Mouse (Mus musculus) kidney, postnatal 0 days (tissue): ENCODE measurements around the gene Papss2. TPM values are rescaled to one million over a fixed set of nuclear protein-coding genes. Genes with fewer than 3 reads are reported as not detected.

Experiments
- ATAC-seq: fragments of 200-750 bp; cut with Nextera tagmentation; replicated peaks from 2 replicates; pipeline ENCODE4 v1.8.0; 2017; ENCODE audit warnings: low read depth, moderate number of reproducible peaks, moderate TSS enrichment, moderate library complexity; ENCODE audit not compliant: low FRiP score
- DNase-seq: peaks from one replicate; pipeline ENCODE4 v3.0.0-alpha.2; 2016; ENCODE audit warnings: low spot score
- H3K27ac ChIP-seq: fragments of 300-500 bp; sonication (generic); 2 replicates; pipeline ENCODE4 v1.5.1; 2014; ENCODE audit warnings: mild to moderate bottlenecking
- H3K27me3 ChIP-seq: fragments of 300-500 bp; sonication (generic); 2 replicates; pipeline ENCODE4 v1.6.1; 2014; ENCODE audit warnings: low read length, mixed read lengths; ENCODE audit not compliant: insufficient read depth
- H3K36me3 ChIP-seq: fragments of 300-500 bp; sonication (generic); 2 replicates; pipeline ENCODE4 v1.6.1; 2014; ENCODE audit warnings: low read length, mixed read lengths; ENCODE audit not compliant: insufficient read depth
- H3K4me1 ChIP-seq: fragments of 300-500 bp; sonication (generic); replicated peaks from 2 replicates; pipeline ENCODE4 v1.6.1; 2014; ENCODE audit warnings: antibody characterized with exemption, low read length, mixed read lengths; ENCODE audit not compliant: insufficient read depth
- H3K4me2 ChIP-seq: fragments of 300-500 bp; sonication (generic); 2 replicates; pipeline ENCODE4 v1.6.1; 2014; ENCODE audit warnings: mild to moderate bottlenecking, low read length, moderate library complexity, mixed read lengths
- H3K4me3 ChIP-seq: fragments of 300-500 bp; sonication (generic); replicated peaks from 2 replicates; pipeline ENCODE4 v1.5.1; 2014; ENCODE audit warnings: low read depth, low read length
- H3K9ac ChIP-seq: fragments of 300-500 bp; sonication (generic); 2 replicates; pipeline ENCODE4 v1.6.1; 2014; ENCODE audit warnings: low read depth, low read length
- H3K9me3 ChIP-seq: fragments of 300-500 bp; sonication (generic); replicated peaks from 2 replicates; pipeline ENCODE4 v1.6.1; 2016; ENCODE audit warnings: low read length, inconsistent platforms, mixed read lengths
- CTCF ChIP-seq: IDR thresholded peaks from 2 replicates; pipeline ENCODE4 v1.5.1; 2016; ENCODE audit warnings: antibody characterized with exemption, low read depth, mild to moderate bottlenecking, moderate library complexity
- whole genome bisulfite sequencing: fragments of 180-500 bp; shearing (Covaris S2); extraction: QIAGEN DNeasy Blood & Tissue Kit; methylation state at CpG from one replicate; pipeline ENCODE4 v1.1.7; 2014; 5-methylcytosine and 5-hydroxymethylcytosine counted together
- polyA plus RNA-seq: library from polyadenylated mRNA; unstranded; fragments of >200 nt; fragmentation: Nextera tagmentation; extraction: Ambion mirVana; gene quantifications from 2 replicates; pipeline ENCODE4 v1.2.1, GENCODE M21; 2015

Gene Papss2
- polyA plus RNA-seq, 1 experiment from 2014 or later: 28.3 TPM

DNA sequence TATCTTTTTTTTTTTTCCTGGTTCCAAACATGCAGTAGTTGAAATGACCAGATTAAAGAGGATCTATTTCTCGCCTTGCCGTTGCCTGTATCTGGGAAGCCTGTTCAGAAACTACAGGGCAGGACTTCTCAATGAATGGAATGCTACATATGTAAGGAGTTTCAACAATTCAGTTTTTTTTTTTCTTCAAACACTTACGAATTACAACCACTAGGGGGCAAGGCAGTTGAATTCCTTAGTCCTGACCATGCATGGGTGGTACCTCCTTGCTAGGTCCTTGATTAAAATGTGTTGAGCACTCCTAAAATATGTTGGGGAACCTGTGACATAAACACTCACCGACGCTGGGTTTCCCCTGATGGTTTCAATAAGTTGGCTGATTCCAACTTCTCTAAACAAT lies 1.7 kb upstream of the Papss2 start:
- no peaks in the 10 kb centered on the region for H3K9me3 ChIP-seq
- H3K4me3 ChIP-seq: no peak overlapping the region
- H3K9ac ChIP-seq: no peak overlapping the region
- peak; percentile 56 for TF ChIP-seq CTCF
- no peak overlapping the region for H3K27ac ChIP-seq
- WGBS: 75% methylated on average over 5 of the region's 5 CpGs
- H3K4me2 ChIP-seq: no peak overlapping the region
- DNase-seq (peak; percentile 24), ATAC-seq (no peak)
- no peaks in the 10 kb centered on the region for H3K36me3 ChIP-seq
- no peaks in the 10 kb centered on the region for H3K4me1 ChIP-seq
- no peaks in the 10 kb centered on the region for H3K27me3 ChIP-seq

DNA sequence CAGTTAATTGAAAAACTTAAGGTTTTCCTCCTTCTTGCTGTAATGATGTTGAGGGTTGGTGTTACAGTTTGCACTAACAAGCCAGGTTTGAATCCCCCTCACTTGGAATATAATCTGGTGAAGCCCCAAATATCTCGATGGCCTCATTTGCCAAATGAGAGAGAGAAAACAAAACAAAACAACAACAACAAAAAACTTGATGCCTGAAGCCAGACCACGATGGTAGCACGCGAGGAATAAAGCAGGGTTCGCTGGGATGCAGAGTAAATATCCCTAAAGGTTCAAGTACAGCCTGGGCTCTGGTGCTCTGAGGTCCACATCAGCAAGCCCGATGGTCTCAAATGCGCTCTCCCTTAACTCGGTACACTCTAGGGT lies 472 bp upstream of the Papss2 start:
- Histone ChIP-seq H3K9me3 (no peaks in the 10 kb centered on the region), H3K36me3 (no peaks in the 10 kb centered on the region), H3K9ac (peak overlapping the region; percentile 65; the same call in 1 of the 2 replicates), H3K4me3 (peak overlapping the region; percentile 67), H3K4me1 (no peaks in the 10 kb centered on the region), H3K27me3 (no peaks in the 10 kb centered on the region), H3K4me2 (peak overlapping the region; percentile 86), H3K27ac (no peak overlapping the region)
- ATAC-seq (no peak), DNase-seq (no peak)
- 13% methylated on average over 8 of the region's 8 CpGs for WGBS
- no peak for TF ChIP-seq CTCF

GRCm38 (mm10) chr19:32599006-32599405 lies 3.4 kb downstream of the Papss2 start:
- Histone ChIP-seq H3K27me3 (no peaks in the 10 kb centered on the region), H3K36me3 (no peaks in the 10 kb centered on the region), H3K4me3 (no peak overlapping the region), H3K4me2 (no peak overlapping the region), H3K9ac (no peak overlapping the region), H3K9me3 (no peaks in the 10 kb centered on the region), H3K4me1 (no peaks in the 10 kb centered on the region), H3K27ac (peak overlapping the region; percentile 44; the same call in 1 of the 2 replicates)
- DNase-seq (peak; percentile 17), ATAC-seq (no peak; the same call in 1 of the 2 replicates)
- 38% methylated on average over 7 of the region's 7 CpGs for WGBS
- TF ChIP-seq CTCF: no peak

DNA sequence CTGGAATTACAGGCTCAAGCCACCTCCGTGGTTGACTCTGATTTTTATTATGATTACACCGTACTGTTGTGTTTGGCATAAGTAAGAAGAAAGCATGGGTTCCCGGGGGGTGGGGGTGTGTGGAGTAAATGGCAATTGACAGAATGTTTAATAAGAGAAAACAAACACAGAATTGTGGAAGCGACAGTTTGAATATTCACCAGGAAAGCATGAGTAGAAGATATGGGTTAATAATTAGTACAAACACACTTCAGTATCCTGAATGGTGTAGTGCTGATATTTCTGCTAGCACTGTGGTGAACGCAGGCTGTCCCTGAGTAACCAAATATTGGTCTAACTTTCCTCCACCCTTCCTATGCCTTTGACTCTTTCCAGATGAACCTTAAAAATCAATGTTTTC lies 3.8 kb downstream of the Papss2 start:
- H3K27ac ChIP-seq: 0 out of 2 replicates have a peak overlapping the region, but pooled peaks have one; percentile 44
- ATAC-seq (no peak), DNase-seq (no peak)
- 41% methylated on average over 5 of the region's 5 CpGs for WGBS
- no peaks in the 10 kb centered on the region for H3K4me1 ChIP-seq
- H3K27me3 ChIP-seq: no peaks in the 10 kb centered on the region
- H3K9ac ChIP-seq: no peak overlapping the region
- no peaks in the 10 kb centered on the region for H3K36me3 ChIP-seq
- no peak for TF ChIP-seq CTCF
- no peak overlapping the region for H3K4me3 ChIP-seq
- no peak overlapping the region for H3K4me2 ChIP-seq
- H3K9me3 ChIP-seq: no peaks in the 10 kb centered on the region

- H3K27ac ChIP-seq: no peak overlapping the region
- ATAC-seq: peak; percentile 59
Observed at GRCm38 (mm10) chr19:32601033-32601770, 5.6 kb downstream of the Papss2 start.

DNA sequence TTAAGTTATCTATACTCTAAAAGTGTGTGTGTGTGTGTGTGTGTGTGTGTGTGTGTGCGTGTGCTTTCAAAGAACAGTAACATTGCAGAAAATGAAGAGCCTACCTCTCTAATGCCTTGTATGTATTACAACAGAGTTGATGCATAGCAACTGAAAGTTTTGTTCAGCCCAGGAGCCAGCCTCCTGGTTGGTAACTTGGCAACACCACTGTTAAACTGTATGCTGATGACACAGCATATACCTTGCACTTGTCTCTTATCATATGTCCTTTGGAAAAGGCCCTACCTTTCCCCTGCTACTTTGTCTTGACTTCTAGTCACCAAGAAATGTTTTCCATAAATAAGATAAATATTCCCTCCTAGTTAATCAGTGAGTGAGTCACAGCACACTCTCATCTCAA lies 7.9 kb downstream of the Papss2 start:
- Histone ChIP-seq H3K27me3 (no peaks in the 10 kb centered on the region), H3K27ac (0 out of 2 replicates have a peak overlapping the region, but pooled peaks have one; percentile 19), H3K4me2 (no peak overlapping the region), H3K9me3 (no peaks in the 10 kb centered on the region), H3K9ac (no peak overlapping the region), H3K4me1 (no peaks in the 10 kb centered on the region; the same call in 1 of the 2 replicates), H3K36me3 (no peaks in the 10 kb centered on the region), H3K4me3 (no peak overlapping the region)
- no peak for ATAC-seq
- no peak for DNase-seq
- no peak for TF ChIP-seq CTCF
- 94% methylated on average over 1 of the region's 1 CpGs for WGBS

More at GRCm38 (mm10) chr19:32601033-32601770, 5.6 kb downstream of the Papss2 start:
- Histone ChIP-seq H3K4me2 (no peak overlapping the region), H3K9me3 (no peaks in the 10 kb centered on the region), H3K4me3 (no peak overlapping the region), H3K4me1 (no peaks in the 10 kb centered on the region), H3K36me3 (no peaks in the 10 kb centered on the region), H3K9ac (no peak overlapping the region), H3K27me3 (no peaks in the 10 kb centered on the region)
- no peak for DNase-seq
- no peak for TF ChIP-seq CTCF
- WGBS: 67% methylated on average over 6 of the region's 6 CpGs
